ENCODE assay signal across 20 mouse cellular contexts in the genomic region with DNA sequence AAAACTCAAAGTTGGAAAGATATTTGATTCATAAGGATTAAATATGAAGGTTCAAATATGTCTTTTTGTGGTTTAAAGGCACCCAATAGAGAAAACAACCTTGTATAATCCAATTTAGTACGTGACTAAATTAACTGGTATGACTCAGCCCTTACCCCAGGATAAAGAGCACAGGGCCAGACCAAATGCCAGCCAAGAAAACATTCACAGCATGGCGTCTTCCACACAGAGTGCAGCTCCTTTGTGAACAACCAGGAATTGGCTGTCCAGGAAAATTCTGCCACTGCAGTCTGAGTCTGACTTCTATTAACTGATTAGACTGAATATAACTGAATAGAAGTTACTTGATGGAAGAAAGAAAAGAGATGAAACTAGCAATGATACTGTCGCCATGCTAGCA.
DNase-seq lines count a peak whose midpoint lies in the region; ATAC-seq and TF ChIP-seq lines count a peak whose summit lies in the region.
"Had no signal": no experiment of that assay in that cellular context is flagged by ENCODE, and none has a peak within 500 bp of the region (broad histone marks: within the 10 kb centered on the region; RNA-seq: fewer than 3 reads in every experiment).

No protein-coding gene starts in this region.

- no peaks in the 10 kb centered on the region for H3K36me3 ChIP-seq in midbrain, embryonic 10.5 days
- H3K36me3 ChIP-seq in midbrain, embryonic 16.5 days (ENCODE audit: control insufficient read depth, insufficient read depth, low read length) = no peaks in the 10 kb centered on the region
- no peaks in the 10 kb centered on the region for H3K36me3 ChIP-seq in midbrain, postnatal 0 days (ENCODE audit: insufficient read depth, low read length)
- no peaks in the 10 kb centered on the region for H3K36me3 ChIP-seq in intestine, postnatal 0 days (ENCODE audit: control insufficient read depth, insufficient read depth)
- H3K36me3 ChIP-seq: embryonic facial prominence, embryonic 13.5 days; heart, embryonic 13.5 days; hindbrain, embryonic 15.5 days had no signal

- no peak overlapping the region for H3K9ac ChIP-seq in midbrain, embryonic 16.5 days (ENCODE audit: low read depth, low read length)
- no peak overlapping the region for H3K9ac ChIP-seq in midbrain, postnatal 0 days (replicated peaks; ENCODE audit: low read length, poor library complexity, severe bottlenecking)
- no peak overlapping the region for H3K9ac ChIP-seq in intestine, postnatal 0 days (ENCODE audit: low read depth, low read length)
- H3K9ac ChIP-seq: embryonic facial prominence, embryonic 13.5 days; heart, embryonic 13.5 days; hindbrain, embryonic 15.5 days; liver, embryonic 14.5 days had no signal

- no peaks in the 10 kb centered on the region for H3K4me1 ChIP-seq in midbrain, embryonic 10.5 days
- H3K4me1 ChIP-seq in midbrain, embryonic 16.5 days (ENCODE audit: control insufficient read depth, insufficient read depth, low read length) = no peaks in the 10 kb centered on the region
- H3K4me1 ChIP-seq in midbrain, postnatal 0 days (ENCODE audit: insufficient read depth, low read length) = no peaks in the 10 kb centered on the region
- no peaks in the 10 kb centered on the region for H3K4me1 ChIP-seq in intestine, postnatal 0 days (replicated peaks; ENCODE audit: control insufficient read depth, insufficient read depth, low read length)
- H3K4me1 ChIP-seq: embryonic facial prominence, embryonic 13.5 days; heart, embryonic 13.5 days; hindbrain, embryonic 15.5 days had no signal

- H3K4me2 ChIP-seq in midbrain, embryonic 16.5 days (ENCODE audit: low read length) = no peak overlapping the region
- H3K4me2 ChIP-seq in midbrain, postnatal 0 days (ENCODE audit: low read depth, low read length, poor library complexity, severe bottlenecking) = no peak overlapping the region
- no peak overlapping the region for H3K4me2 ChIP-seq in intestine, postnatal 0 days (replicated peaks; ENCODE audit: low read depth)
- H3K4me2 ChIP-seq: embryonic facial prominence, embryonic 13.5 days; heart, embryonic 13.5 days; hindbrain, embryonic 15.5 days had no signal

- H3K27me3 ChIP-seq in midbrain, embryonic 10.5 days (ENCODE audit: low read depth, poor library complexity, severe bottlenecking) = no peaks in the 10 kb centered on the region
- no peaks in the 10 kb centered on the region for H3K27me3 ChIP-seq in midbrain, embryonic 16.5 days (ENCODE audit: control insufficient read depth, insufficient read depth, low read depth, low read length)
- H3K27me3 ChIP-seq in midbrain, postnatal 0 days (ENCODE audit: insufficient read depth, low read length) = no peaks in the 10 kb centered on the region
- no peaks in the 10 kb centered on the region for H3K27me3 ChIP-seq in intestine, postnatal 0 days (replicated peaks; ENCODE audit: control insufficient read depth, insufficient read depth, low read length)
- H3K27me3 ChIP-seq: embryonic facial prominence, embryonic 13.5 days; heart, embryonic 13.5 days; hindbrain, embryonic 15.5 days; Patski had no signal

- H3K4me3 ChIP-seq in midbrain, embryonic 10.5 days = no peak overlapping the region
- H3K4me3 ChIP-seq in midbrain, embryonic 16.5 days (ENCODE audit: low read depth, low read length) = no peak overlapping the region
- H3K4me3 ChIP-seq in midbrain, postnatal 0 days (ENCODE audit: low read depth, low read length) = no peak overlapping the region
- H3K4me3 ChIP-seq in intestine, postnatal 0 days (ENCODE audit: low read depth, low read length) = no peak overlapping the region
- H3K4me3 ChIP-seq: embryonic facial prominence, embryonic 13.5 days; heart, embryonic 13.5 days; hindbrain, embryonic 15.5 days had no signal

- no peak for TF ChIP-seq CTCF in midbrain, postnatal 0 days (IDR thresholded peaks at IDR 0.05)
- TF ChIP-seq CTCF in intestine, postnatal 0 days (IDR thresholded peaks at IDR 0.05; ENCODE audit: low read depth) = no peak

- DNase-seq in midbrain, embryonic 10.5 days (ENCODE audit: low spot score) = peak; percentile 16
- peak; percentile 54 for DNase-seq in cerebellum, adult 18-20 months
- peak; percentile 66 to 79 for DNase-seq in cerebellum, postnatal 14 days
- peak; percentile 9 for DNase-seq in midbrain, postnatal 0 days (ENCODE audit: low spot score)
- no peak for DNase-seq in retina, postnatal 1 day
- DNase-seq: adrenal gland, postnatal 10 days; gastrocnemius, postnatal 10 days; heart, adult 18-20 months; kidney, adult 18-20 months; kidney, postnatal 10 days; right cerebral cortex, postnatal 4 days had no signal

- no peak for ATAC-seq in midbrain, embryonic 16.5 days
- ATAC-seq in midbrain, postnatal 0 days (ENCODE audit: low FRiP score) = no peak
- no peak for ATAC-seq in intestine, postnatal 0 days
- ATAC-seq: Patski had no signal

- no peak overlapping the region for H3K27ac ChIP-seq in midbrain, embryonic 10.5 days (replicated peaks)
- H3K27ac ChIP-seq in midbrain, embryonic 16.5 days (ENCODE audit: low read length) = no peak overlapping the region
- H3K27ac ChIP-seq in midbrain, postnatal 0 days (ENCODE audit: low read depth, low read length) = no peak overlapping the region
- no peak overlapping the region for H3K27ac ChIP-seq in intestine, postnatal 0 days (ENCODE audit: low read depth, low read length)
- H3K27ac ChIP-seq: embryonic facial prominence, embryonic 13.5 days; heart, embryonic 13.5 days; hindbrain, embryonic 15.5 days; liver, embryonic 14.5 days; macrophage; stomach, postnatal 0 days had no signal

- 63% methylated on average over 3 of the region's 3 CpGs for WGBS in midbrain, embryonic 10.5 days
- WGBS in midbrain, embryonic 16.5 days = 37% methylated on average over 3 of the region's 3 CpGs
- WGBS in midbrain, postnatal 0 days = 42% methylated on average over 3 of the region's 3 CpGs
- WGBS in intestine, postnatal 0 days = 80% methylated on average over 3 of the region's 3 CpGs

- no peaks in the 10 kb centered on the region for H3K9me3 ChIP-seq in midbrain, embryonic 10.5 days (replicated peaks)
- H3K9me3 ChIP-seq in midbrain, embryonic 16.5 days (replicated peaks; ENCODE audit: control insufficient read depth, low read length, poor library complexity, severe bottlenecking) = no peaks in the 10 kb centered on the region
- no peaks in the 10 kb centered on the region for H3K9me3 ChIP-seq in midbrain, postnatal 0 days (ENCODE audit: low read length)
- no peaks in the 10 kb centered on the region for H3K9me3 ChIP-seq in intestine, postnatal 0 days (ENCODE audit: control insufficient read depth)
- H3K9me3 ChIP-seq: embryonic facial prominence, embryonic 13.5 days; heart, embryonic 13.5 days; hindbrain, embryonic 15.5 days had no signal
